ENCODE assay signal across 28 mouse cellular contexts in genomic region chr4:100057381-100057780, GRCm38 (mm10). TPM values are rescaled to one million over a fixed set of nuclear protein-coding genes. Genes with fewer than 3 reads are reported as not detected.
A peak's percentile ranks its signal among the peaks of the same experiment; 100 is the strongest.
DNase-seq lines count a peak whose midpoint lies in the region; ATAC-seq and TF ChIP-seq lines count a peak whose summit lies in the region.
"Had no signal": no experiment of that assay in that cellular context is flagged by ENCODE, and none has a peak within 500 bp of the region (broad histone marks: within the 10 kb centered on the region; RNA-seq: fewer than 3 reads in every experiment).

No protein-coding gene starts in this region.

- no peak overlapping the region for H3K9ac ChIP-seq in liver, adult 2 months (ENCODE audit: low read depth, low read length)
- H3K9ac ChIP-seq in limb, embryonic 11.5 days (ENCODE audit: low read length): no peak overlapping the region
- H3K9ac ChIP-seq: embryonic facial prominence, embryonic 13.5 days; forebrain, embryonic 13.5 days; forebrain, postnatal 0 days; heart, embryonic 12.5 days; heart, embryonic 15.5 days; hindbrain, embryonic 12.5 days; hindbrain, embryonic 15.5 days; intestine, embryonic 15.5 days had no signal

- H3K36me3 ChIP-seq in liver, adult 2 months (ENCODE audit: control insufficient read depth, insufficient read depth, low read length): no peaks in the 10 kb centered on the region
- no peaks in the 10 kb centered on the region for H3K36me3 ChIP-seq in limb, embryonic 11.5 days (ENCODE audit: control insufficient read depth, insufficient read depth, low read length)
- H3K36me3 ChIP-seq: embryonic facial prominence, embryonic 10.5 days; embryonic facial prominence, embryonic 13.5 days; heart, embryonic 12.5 days; heart, embryonic 15.5 days; hindbrain, embryonic 12.5 days; hindbrain, embryonic 15.5 days; intestine, embryonic 15.5 days had no signal

- H3K27ac ChIP-seq in liver, adult 2 months (replicated peaks; ENCODE audit: insufficient read depth, low read depth, low read length): no peak overlapping the region
- no peak overlapping the region for H3K27ac ChIP-seq in limb, embryonic 11.5 days (replicated peaks; ENCODE audit: low read depth, low read length)
- H3K27ac ChIP-seq: embryonic facial prominence, embryonic 10.5 days; embryonic facial prominence, embryonic 13.5 days; forebrain, embryonic 13.5 days; heart, embryonic 15.5 days; hindbrain, embryonic 12.5 days; hindbrain, embryonic 15.5 days; intestine, embryonic 15.5 days had no signal

- peak; percentile 44 for DNase-seq in heart, adult 11 months
- DNase-seq in heart, postnatal 25 days (ENCODE audit: low spot score): no peak
- DNase-seq in liver, adult 2 months (ENCODE audit: extremely low read depth, low read depth, low spot score): peak; percentile 74
- no peak for DNase-seq in liver
- DNase-seq in limb, embryonic 11.5 days (ENCODE audit: low spot score): peak; percentile 11
- no peak for DNase-seq in cerebellum, adult 18-20 months
- DNase-seq: adrenal gland, adult 2 months; adrenal gland, postnatal 14 days; cerebellum, adult 11 months; cerebellum, adult 8-10 months; cerebellum, postnatal 10 days; cerebellum, postnatal 36 days; embryo, embryonic 11 days; forebrain, postnatal 0 days; gastrocnemius, postnatal 25 days; heart, postnatal 10 days had no signal

- H3K4me1 ChIP-seq in liver, adult 2 months (ENCODE audit: control insufficient read depth, insufficient read depth, low read length): no peaks in the 10 kb centered on the region
- peaks cover 11% of the 10 kb centered on the region for H3K4me1 ChIP-seq in limb, embryonic 11.5 days (ENCODE audit: control insufficient read depth, insufficient read depth, low read length)
- H3K4me1 ChIP-seq: forebrain, embryonic 13.5 days had no signal

- H3K27me3 ChIP-seq in liver, adult 2 months (ENCODE audit: control insufficient read depth, insufficient read depth, low read length): no peaks in the 10 kb centered on the region
- no peaks in the 10 kb centered on the region for H3K27me3 ChIP-seq in limb, embryonic 11.5 days (ENCODE audit: control insufficient read depth, insufficient read depth, low read length)
- H3K27me3 ChIP-seq: embryonic facial prominence, embryonic 13.5 days; forebrain, embryonic 13.5 days; heart, embryonic 12.5 days; heart, embryonic 15.5 days; hindbrain, embryonic 12.5 days; hindbrain, embryonic 15.5 days; intestine, embryonic 15.5 days had no signal

- no peak for TF ChIP-seq CTCF in liver, adult 2 months (IDR thresholded peaks at IDR 0.05; ENCODE audit: low read depth, low read length)

- 62% methylated on average over 13 of the region's 13 CpGs for WGBS in liver, adult 2 months
- 88% methylated on average over 13 of the region's 13 CpGs for WGBS in limb, embryonic 11.5 days

- no peak for TF ChIP-seq POLR2A in liver, adult 2 months (IDR thresholded peaks at IDR 0.05; ENCODE audit: extremely low read depth, insufficient read depth, low read length)

- H3K79me2 ChIP-seq in liver, adult 2 months (ENCODE audit: control insufficient read depth, insufficient read depth, low read length): no peaks in the 10 kb centered on the region

- no peak overlapping the region for H3K4me2 ChIP-seq in limb, embryonic 11.5 days (ENCODE audit: low read depth, severe bottlenecking)
- H3K4me2 ChIP-seq: embryonic facial prominence, embryonic 13.5 days; forebrain, embryonic 13.5 days; heart, embryonic 12.5 days; heart, embryonic 15.5 days; hindbrain, embryonic 12.5 days; hindbrain, embryonic 15.5 days; intestine, embryonic 15.5 days had no signal

- H3K4me3 ChIP-seq in liver, adult 2 months (ENCODE audit: insufficient read depth, low read depth, low read length): no peak overlapping the region
- H3K4me3 ChIP-seq in limb, embryonic 11.5 days (ENCODE audit: low read depth, low read length): no peak overlapping the region
- H3K4me3 ChIP-seq: embryonic facial prominence, embryonic 10.5 days; embryonic facial prominence, embryonic 13.5 days; erythroblast, embryonic 14.5 days; forebrain, embryonic 13.5 days; heart, embryonic 12.5 days; heart, embryonic 15.5 days; hindbrain, embryonic 12.5 days; hindbrain, embryonic 15.5 days; intestine, embryonic 15.5 days had no signal

- intact Hi-C loops in heart, postnatal 25 days (cut with DNase I): no loop called here

- no peak for ATAC-seq in limb, embryonic 11.5 days (ENCODE audit: insufficient number of reproducible peaks, low FRiP score, low TSS enrichment, low read depth)
- ATAC-seq: CD4-positive, CD25-positive, alpha-beta regulatory T cell, adult 4 months; forebrain, embryonic 13.5 days; forebrain, postnatal 0 days; intestine, embryonic 15.5 days had no signal

- H3K9me3 ChIP-seq in limb, embryonic 11.5 days (ENCODE audit: control insufficient read depth, low read length): no peaks in the 10 kb centered on the region
- H3K9me3 ChIP-seq: embryonic facial prominence, embryonic 10.5 days; embryonic facial prominence, embryonic 13.5 days; forebrain, embryonic 13.5 days; heart, embryonic 12.5 days; heart, embryonic 15.5 days; hindbrain, embryonic 12.5 days; hindbrain, embryonic 15.5 days; intestine, embryonic 15.5 days had no signal

RNA-seq across cellular contexts. Expression of gene Ror1, which starts 38.2 kb away (rescaled TPM):
- total RNA-seq in heart, postnatal 25 days (2021): 1 to 10 TPM; 7.7 to 9.7 TPM
- 1.4 and 1.7 TPM in 2 replicates for total RNA-seq in liver, adult 2 months (2014; rRNA removed)
- 0.56 and 0.60 TPM in 2 replicates for polyA plus RNA-seq in liver, adult 2 months (2012; rRNA removed)
- polyA plus RNA-seq in limb, embryonic 11.5 days (2014; fragmentation: Nextera tagmentation; extraction: Ambion mirVana): 12.6 and 12.8 TPM in 2 replicates
- total RNA-seq: granulocyte monocyte progenitor cell, adult 5-6 weeks; MEL had no signal
- polyA plus RNA-seq: CD4-positive, CD25-positive, alpha-beta regulatory T cell, adult 4 months; erythroblast, embryonic 14.5 days had no signal

Comparison
In these comparisons a context has a peak if more than half of its experiments do, and no peak if none do; other contexts are left out.
1. DNase-seq: peak in heart, adult 11 months (single experiment), liver, adult 2 months (single experiment) and limb, embryonic 11.5 days (single experiment); none in heart, postnatal 25 days (single experiment), liver (single experiment) and cerebellum, adult 18-20 months (0 of 2).